Mouse (Mus musculus): ENCODE measurements around the gene St3gal3. TPM values are rescaled to one million over a fixed set of nuclear protein-coding genes. Genes with fewer than 3 reads are reported as not detected.

St3gal3 gene
- polyA plus RNA-seq, 1 experiment from 2014 or later, result 7.6 TPM

DNA sequence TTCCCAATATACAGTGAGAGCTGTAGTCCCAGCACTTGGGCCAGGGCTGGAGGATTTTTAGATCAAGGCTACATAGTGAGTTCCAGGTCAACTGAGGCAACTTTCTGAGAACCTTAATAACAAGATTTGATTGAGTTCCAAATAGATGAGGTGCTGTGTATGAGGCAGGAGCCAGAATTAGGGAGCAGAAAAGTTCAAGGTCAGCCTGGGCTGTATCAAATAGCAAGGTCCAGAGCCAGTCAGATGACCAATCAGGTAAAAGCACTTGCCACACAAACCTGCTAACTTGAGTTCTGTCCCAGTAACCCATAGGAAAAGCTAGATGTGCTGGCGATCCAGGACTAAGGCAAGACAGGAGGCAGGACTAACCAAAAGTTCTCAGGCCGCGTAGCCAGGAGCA lies 23.0 kb upstream of the St3gal3 start:
- Histone ChIP-seq H3K4me1 (replicated peaks; ENCODE audit: control insufficient read depth, insufficient read depth, low read length) (no peaks in the 10 kb centered on the region), H3K27me3 (ENCODE audit: control insufficient read depth, insufficient read depth, low read length) (no peaks in the 10 kb centered on the region), H3K4me2 (ENCODE audit: low read depth, low read length, severe bottlenecking) (no peak overlapping the region), H3K36me3 (ENCODE audit: control insufficient read depth, insufficient read depth, low read length) (peaks cover 29% of the 10 kb centered on the region), H3K9me3 (ENCODE audit: control insufficient read depth, low read length) (no peaks in the 10 kb centered on the region), H3K4me3 (ENCODE audit: low read depth, low read length) (no peak overlapping the region), H3K27ac (ENCODE audit: low read depth, low read length) (no peak overlapping the region), H3K9ac (ENCODE audit: low read length) (no peak overlapping the region)
- WGBS, result 96% methylated on average over 3 of the region's 3 CpGs
- DNase-seq (ENCODE audit: low spot score) (no peak), ATAC-seq (replicated peaks; ENCODE audit: low FRiP score) (no peak)

DNA sequence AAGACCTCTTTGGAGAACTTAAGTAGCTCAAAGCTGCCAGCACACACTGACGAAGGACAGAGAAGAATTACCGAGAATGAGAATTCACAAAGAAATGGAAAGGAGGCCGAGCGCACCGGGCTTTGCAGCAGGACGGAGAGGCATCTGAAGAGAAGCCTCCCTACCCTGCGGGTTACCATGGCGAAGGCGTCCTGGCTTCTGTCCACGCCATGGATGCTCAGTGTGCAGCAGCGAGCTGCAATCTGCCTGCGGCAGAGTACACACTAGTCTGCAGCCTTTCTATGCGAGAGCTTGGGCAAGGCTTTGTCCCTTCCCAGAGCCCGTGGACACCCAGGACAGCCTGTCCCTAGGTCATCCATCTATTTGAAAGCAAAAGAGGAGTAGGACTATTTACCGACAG lies 21.8 kb upstream of the St3gal3 start:
- 89% methylated on average over 15 of the region's 15 CpGs for WGBS
- H3K4me1 ChIP-seq (replicated peaks; ENCODE audit: control insufficient read depth, insufficient read depth, low read length), result no peaks in the 10 kb centered on the region
- no peak overlapping the region for H3K27ac ChIP-seq (ENCODE audit: low read depth, low read length)
- H3K9ac ChIP-seq (ENCODE audit: low read length), result no peak overlapping the region
- DNase-seq (ENCODE audit: low spot score) (no peak), ATAC-seq (replicated peaks; ENCODE audit: low FRiP score) (no peak)
- no peaks in the 10 kb centered on the region for H3K9me3 ChIP-seq (ENCODE audit: control insufficient read depth, low read length)
- H3K4me3 ChIP-seq (ENCODE audit: low read depth, low read length), result no peak overlapping the region
- H3K27me3 ChIP-seq (ENCODE audit: control insufficient read depth, insufficient read depth, low read length), result no peaks in the 10 kb centered on the region
- no peak overlapping the region for H3K4me2 ChIP-seq (ENCODE audit: low read depth, low read length, severe bottlenecking)
- H3K36me3 ChIP-seq (ENCODE audit: control insufficient read depth, insufficient read depth, low read length), result peaks cover 25% of the 10 kb centered on the region

- Histone ChIP-seq H3K4me3 (ENCODE audit: low read depth, low read length) (no peak overlapping the region), H3K4me2 (ENCODE audit: low read depth, low read length, severe bottlenecking) (no peak overlapping the region), H3K27me3 (ENCODE audit: control insufficient read depth, insufficient read depth, low read length) (no peaks in the 10 kb centered on the region), H3K36me3 (ENCODE audit: control insufficient read depth, insufficient read depth, low read length) (peaks cover 15% of the 10 kb centered on the region; the same call in 1 of the 2 replicates), H3K9ac (ENCODE audit: low read length) (no peak overlapping the region), H3K4me1 (replicated peaks; ENCODE audit: control insufficient read depth, insufficient read depth, low read length) (no peaks in the 10 kb centered on the region), H3K27ac (ENCODE audit: low read depth, low read length) (no peak overlapping the region), H3K9me3 (ENCODE audit: control insufficient read depth, low read length) (no peaks in the 10 kb centered on the region)
- WGBS, result 91% methylated on average over 5 of the region's 5 CpGs
- DNase-seq (ENCODE audit: low spot score) (no peak), ATAC-seq (replicated peaks; ENCODE audit: low FRiP score) (no peak)
These were observed 20.2 kb upstream of the St3gal3 start for GRCm38 (mm10) chr4:118154889-118155288.

GRCm38 (mm10) chr4:118152020-118152785 lies 17.5 kb upstream of the St3gal3 start:
- no peak for ATAC-seq (replicated peaks; ENCODE audit: low FRiP score)
- no peak overlapping the region for H3K4me3 ChIP-seq (ENCODE audit: low read depth, low read length)
- no peaks in the 10 kb centered on the region for H3K27me3 ChIP-seq (ENCODE audit: control insufficient read depth, insufficient read depth, low read length)
- H3K9me3 ChIP-seq (ENCODE audit: control insufficient read depth, low read length), result no peaks in the 10 kb centered on the region
- DNase-seq (ENCODE audit: low spot score), result no peak
- 92% methylated on average over 17 of the region's 17 CpGs for WGBS
- H3K36me3 ChIP-seq (ENCODE audit: control insufficient read depth, insufficient read depth, low read length), result peaks cover 14% of the 10 kb centered on the region; the same call in 1 of the 2 replicates
- no peak overlapping the region for H3K4me2 ChIP-seq (ENCODE audit: low read depth, low read length, severe bottlenecking)
- no peak overlapping the region for H3K27ac ChIP-seq (ENCODE audit: low read depth, low read length)
- H3K4me1 ChIP-seq (replicated peaks; ENCODE audit: control insufficient read depth, insufficient read depth, low read length), result no peaks in the 10 kb centered on the region
- H3K9ac ChIP-seq (ENCODE audit: low read length), result no peak overlapping the region

DNA sequence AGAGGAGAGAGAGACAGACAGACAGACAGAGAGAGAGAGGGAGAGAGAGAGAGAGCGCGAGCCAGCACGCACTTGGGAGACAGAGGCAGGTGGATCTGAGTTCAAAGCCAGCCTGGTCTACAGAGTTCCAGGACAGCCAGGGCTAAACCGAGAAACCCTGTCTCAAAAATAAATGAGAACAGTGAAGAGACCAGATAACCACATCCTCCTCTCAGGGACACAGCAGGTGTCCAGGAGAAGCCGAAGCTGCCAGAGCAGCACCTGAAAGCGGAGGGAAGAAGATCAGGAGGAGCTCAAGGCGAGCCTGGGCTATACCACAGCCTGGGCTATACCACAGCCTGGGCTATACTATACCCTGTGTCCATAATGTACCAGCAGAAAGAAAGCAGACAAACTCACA lies 16.1 kb upstream of the St3gal3 start:
- 93% methylated on average over 7 of the region's 7 CpGs for WGBS
- H3K9ac ChIP-seq (ENCODE audit: low read length), result no peak overlapping the region
- H3K27ac ChIP-seq (ENCODE audit: low read depth, low read length), result no peak overlapping the region
- H3K4me2 ChIP-seq (ENCODE audit: low read depth, low read length, severe bottlenecking), result no peak overlapping the region
- H3K27me3 ChIP-seq (ENCODE audit: control insufficient read depth, insufficient read depth, low read length), result no peaks in the 10 kb centered on the region
- ATAC-seq (replicated peaks; ENCODE audit: low FRiP score) (no peak), DNase-seq (ENCODE audit: low spot score) (no peak)
- no peaks in the 10 kb centered on the region for H3K9me3 ChIP-seq (ENCODE audit: control insufficient read depth, low read length)
- H3K4me1 ChIP-seq (replicated peaks; ENCODE audit: control insufficient read depth, insufficient read depth, low read length), result no peaks in the 10 kb centered on the region
- H3K4me3 ChIP-seq (ENCODE audit: low read depth, low read length), result no peak overlapping the region
- H3K36me3 ChIP-seq (ENCODE audit: control insufficient read depth, insufficient read depth, low read length), result peaks cover 26% of the 10 kb centered on the region; the same call in 1 of the 2 replicates

DNA sequence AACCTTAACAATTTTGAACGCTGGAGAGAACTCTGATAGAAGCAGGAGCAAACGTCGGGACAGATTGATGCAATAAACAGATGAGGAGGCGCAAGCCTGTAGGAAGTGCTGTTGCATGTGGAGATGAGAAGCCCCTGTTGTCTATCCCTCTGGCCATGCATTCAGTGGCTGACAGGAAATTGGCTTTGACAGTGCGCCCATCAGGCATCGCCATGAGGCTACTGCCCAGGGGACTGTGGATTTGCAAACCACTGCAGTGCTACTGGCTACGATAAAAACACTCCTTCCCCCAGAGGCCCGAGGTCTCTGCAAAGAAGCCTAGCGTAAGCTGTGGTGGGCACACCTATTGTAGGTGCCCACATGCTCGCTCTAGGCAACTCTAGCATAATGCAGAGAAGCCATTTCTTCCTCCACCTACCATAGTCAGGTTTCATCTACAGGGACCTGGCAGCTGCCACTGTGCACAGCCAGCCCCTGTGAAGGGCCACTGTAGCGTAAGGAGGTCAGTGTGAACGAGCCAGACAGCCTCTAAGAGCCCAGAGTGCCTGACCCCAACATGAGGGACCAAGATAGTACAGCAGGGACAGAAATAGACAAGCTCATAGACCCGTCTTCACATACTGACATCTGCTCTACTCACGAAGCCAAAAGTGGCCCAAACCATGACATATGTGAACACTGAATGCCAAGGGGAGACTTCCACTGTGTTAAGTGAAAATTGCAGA lies 15.4 kb upstream of the St3gal3 start:
- Histone ChIP-seq H3K4me2 (ENCODE audit: low read depth, low read length, severe bottlenecking) (no peak overlapping the region), H3K9me3 (ENCODE audit: control insufficient read depth, low read length) (no peaks in the 10 kb centered on the region), H3K36me3 (ENCODE audit: control insufficient read depth, insufficient read depth, low read length) (peaks cover 26% of the 10 kb centered on the region; the same call in 1 of the 2 replicates), H3K27me3 (ENCODE audit: control insufficient read depth, insufficient read depth, low read length) (no peaks in the 10 kb centered on the region), H3K4me3 (ENCODE audit: low read depth, low read length) (no peak overlapping the region), H3K27ac (ENCODE audit: low read depth, low read length) (no peak overlapping the region), H3K9ac (ENCODE audit: low read length) (no peak overlapping the region), H3K4me1 (replicated peaks; ENCODE audit: control insufficient read depth, insufficient read depth, low read length) (no peaks in the 10 kb centered on the region)
- 93% methylated on average over 14 of the region's 14 CpGs for WGBS
- ATAC-seq (replicated peaks; ENCODE audit: low FRiP score), result no peak
- no peak for DNase-seq (ENCODE audit: low spot score)

GRCm38 (mm10) chr4:118149055-118149576 lies 14.4 kb upstream of the St3gal3 start:
- 86% methylated on average over 10 of the region's 10 CpGs for WGBS
- Histone ChIP-seq H3K9ac (ENCODE audit: low read length) (no peak overlapping the region), H3K36me3 (ENCODE audit: control insufficient read depth, insufficient read depth, low read length) (peaks cover 27% of the 10 kb centered on the region; the same call in 1 of the 2 replicates), H3K27ac (ENCODE audit: low read depth, low read length) (no peak overlapping the region), H3K4me2 (ENCODE audit: low read depth, low read length, severe bottlenecking) (no peak overlapping the region), H3K27me3 (ENCODE audit: control insufficient read depth, insufficient read depth, low read length) (no peaks in the 10 kb centered on the region), H3K9me3 (ENCODE audit: control insufficient read depth, low read length) (no peaks in the 10 kb centered on the region), H3K4me3 (ENCODE audit: low read depth, low read length) (no peak overlapping the region), H3K4me1 (replicated peaks; ENCODE audit: control insufficient read depth, insufficient read depth, low read length) (no peaks in the 10 kb centered on the region)
- DNase-seq (ENCODE audit: low spot score) (no peak), ATAC-seq (replicated peaks; ENCODE audit: low FRiP score) (no peak)

DNA sequence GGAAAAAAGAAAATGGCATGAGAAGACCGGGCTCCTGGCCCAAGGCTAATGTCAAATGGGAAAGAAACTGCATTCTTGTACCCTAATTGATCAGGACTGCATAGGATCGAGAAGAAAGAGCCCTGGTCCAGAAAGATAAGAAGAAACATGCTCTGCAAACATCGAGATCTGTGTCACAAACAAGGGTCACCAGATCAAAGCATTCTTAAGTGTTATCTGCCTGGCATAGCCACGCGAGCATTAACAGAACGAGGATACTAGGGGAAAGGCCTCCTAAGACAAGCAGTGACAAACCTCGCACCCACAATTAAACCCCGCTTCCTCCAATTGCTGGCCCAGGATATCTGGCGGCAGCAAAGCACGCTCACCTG lies 13.6 kb upstream of the St3gal3 start:
- no peaks in the 10 kb centered on the region for H3K4me1 ChIP-seq (replicated peaks; ENCODE audit: control insufficient read depth, insufficient read depth, low read length)
- DNase-seq (ENCODE audit: low spot score) (no peak), ATAC-seq (replicated peaks; ENCODE audit: low FRiP score) (no peak)
- H3K36me3 ChIP-seq (ENCODE audit: control insufficient read depth, insufficient read depth, low read length), result peaks cover 28% of the 10 kb centered on the region; the same call in 1 of the 2 replicates
- WGBS, result 89% methylated on average over 10 of the region's 10 CpGs
- no peak overlapping the region for H3K27ac ChIP-seq (ENCODE audit: low read depth, low read length)
- no peak overlapping the region for H3K4me3 ChIP-seq (ENCODE audit: low read depth, low read length)
- H3K9me3 ChIP-seq (ENCODE audit: control insufficient read depth, low read length), result no peaks in the 10 kb centered on the region
- no peak overlapping the region for H3K4me2 ChIP-seq (ENCODE audit: low read depth, low read length, severe bottlenecking)
- no peak overlapping the region for H3K9ac ChIP-seq (ENCODE audit: low read length)
- no peaks in the 10 kb centered on the region for H3K27me3 ChIP-seq (ENCODE audit: control insufficient read depth, insufficient read depth, low read length)
